Mouse (Mus musculus): ENCODE measurements around the gene Dennd6b. TPM values are rescaled to one million over a fixed set of nuclear protein-coding genes. Genes with fewer than 3 reads are reported as not detected.

Gene Dennd6b
- polyA plus RNA-seq, 1 experiment = 137 TPM

- Histone ChIP-seq H3K27ac (ENCODE audit: insufficient read depth, low read length) (peak overlapping the region; percentile 26; the same call in 1 of the 2 replicates), H3K4me3 (ENCODE audit: insufficient read depth, low read length) (no peak overlapping the region), H3K4me1 (ENCODE audit: control insufficient read depth, insufficient read depth, low read length) (peaks cover 5% of the 10 kb centered on the region; the same call in 1 of the 2 replicates)
- TF ChIP-seq POLR2A (IDR thresholded peaks at IDR 0.05; ENCODE audit: extremely low read depth, insufficient read depth, low read length) = no peak
- no peak for TF ChIP-seq CTCF (IDR thresholded peaks at IDR 0.05; ENCODE audit: extremely low read depth, insufficient read depth, low read length)
Observed at GRCm38 (mm10) chr15:89178260-89178860, 17.9 kb downstream of the Dennd6b start.

- Histone ChIP-seq H3K27ac (ENCODE audit: insufficient read depth, low read length) (0 out of 2 replicates have a peak overlapping the region, but pooled peaks have one; percentile 26), H3K4me1 (ENCODE audit: control insufficient read depth, insufficient read depth, low read length) (peaks cover 4% of the 10 kb centered on the region; the same call in 1 of the 2 replicates), H3K4me3 (ENCODE audit: insufficient read depth, low read length) (no peak overlapping the region)
- TF ChIP-seq POLR2A (IDR thresholded peaks at IDR 0.05; ENCODE audit: extremely low read depth, insufficient read depth, low read length) (no peak), CTCF (IDR thresholded peaks at IDR 0.05; ENCODE audit: extremely low read depth, insufficient read depth, low read length) (no peak)
Observed at GRCm38 (mm10) chr15:89177576-89178259, 18.6 kb downstream of the Dennd6b start.

- Histone ChIP-seq H3K27ac (ENCODE audit: insufficient read depth, low read length) (0 out of 2 replicates have a peak overlapping the region, but pooled peaks have one; percentile 11), H3K4me1 (ENCODE audit: control insufficient read depth, insufficient read depth, low read length) (peaks cover 5% of the 10 kb centered on the region; the same call in 1 of the 2 replicates), H3K4me3 (ENCODE audit: insufficient read depth, low read length) (no peak overlapping the region)
- TF ChIP-seq POLR2A (IDR thresholded peaks at IDR 0.05; ENCODE audit: extremely low read depth, insufficient read depth, low read length) (no peak), CTCF (IDR thresholded peaks at IDR 0.05; ENCODE audit: extremely low read depth, insufficient read depth, low read length) (no peak)
Observed at GRCm38 (mm10) chr15:89177121-89177520, 19.2 kb downstream of the Dennd6b start.

- Histone ChIP-seq H3K27ac (ENCODE audit: insufficient read depth, low read length) (no peak overlapping the region), H3K4me1 (ENCODE audit: control insufficient read depth, insufficient read depth, low read length) (peaks cover 5% of the 10 kb centered on the region; the same call in 1 of the 2 replicates), H3K4me3 (ENCODE audit: insufficient read depth, low read length) (no peak overlapping the region)
- TF ChIP-seq CTCF (IDR thresholded peaks at IDR 0.05; ENCODE audit: extremely low read depth, insufficient read depth, low read length) = no peak
- TF ChIP-seq POLR2A (IDR thresholded peaks at IDR 0.05; ENCODE audit: extremely low read depth, insufficient read depth, low read length) = no peak
Observed at GRCm38 (mm10) chr15:89175411-89176155, 20.7 kb downstream of the Dennd6b start.

- no peak for TF ChIP-seq CTCF (IDR thresholded peaks at IDR 0.05; ENCODE audit: extremely low read depth, insufficient read depth, low read length)
- TF ChIP-seq POLR2A (IDR thresholded peaks at IDR 0.05; ENCODE audit: extremely low read depth, insufficient read depth, low read length) = no peak
- Histone ChIP-seq H3K4me1 (ENCODE audit: control insufficient read depth, insufficient read depth, low read length) (peaks cover 10% of the 10 kb centered on the region), H3K4me3 (ENCODE audit: insufficient read depth, low read length) (no peak overlapping the region), H3K27ac (ENCODE audit: insufficient read depth, low read length) (no peak overlapping the region)
Observed at GRCm38 (mm10) chr15:89174889-89175339, 21.4 kb downstream of the Dennd6b start.

- TF ChIP-seq POLR2A (IDR thresholded peaks at IDR 0.05; ENCODE audit: extremely low read depth, insufficient read depth, low read length) (0 out of 2 replicates have a peak, but pooled peaks have one; percentile 15), CTCF (IDR thresholded peaks at IDR 0.05; ENCODE audit: extremely low read depth, insufficient read depth, low read length) (no peak)
- Histone ChIP-seq H3K27ac (ENCODE audit: insufficient read depth, low read length) (no peak overlapping the region), H3K4me1 (ENCODE audit: control insufficient read depth, insufficient read depth, low read length) (peaks cover 11% of the 10 kb centered on the region), H3K4me3 (ENCODE audit: insufficient read depth, low read length) (peak overlapping the region; percentile 33)
Observed at GRCm38 (mm10) chr15:89173906-89174214, 22.4 kb downstream of the Dennd6b start.

- no peak for TF ChIP-seq CTCF (IDR thresholded peaks at IDR 0.05; ENCODE audit: extremely low read depth, insufficient read depth, low read length)
- no peak for TF ChIP-seq POLR2A (IDR thresholded peaks at IDR 0.05; ENCODE audit: extremely low read depth, insufficient read depth, low read length)
- H3K27ac ChIP-seq (ENCODE audit: insufficient read depth, low read length) = peak overlapping the region; percentile 79
- H3K4me3 ChIP-seq (ENCODE audit: insufficient read depth, low read length) = peak overlapping the region; percentile 33
- peaks cover 11% of the 10 kb centered on the region for H3K4me1 ChIP-seq (ENCODE audit: control insufficient read depth, insufficient read depth, low read length)
Observed at GRCm38 (mm10) chr15:89173024-89173905, 23.0 kb downstream of the Dennd6b start.

GRCm38 (mm10) chr15:89172276-89172935, 23.9 kb downstream of the Dennd6b start:
- peaks cover 9% of the 10 kb centered on the region for H3K4me1 ChIP-seq (ENCODE audit: control insufficient read depth, insufficient read depth, low read length)

More at GRCm38 (mm10) chr15:89172276-89172935, 23.9 kb downstream of the Dennd6b start:
- TF ChIP-seq POLR2A (IDR thresholded peaks at IDR 0.05; ENCODE audit: extremely low read depth, insufficient read depth, low read length) (no peak), CTCF (IDR thresholded peaks at IDR 0.05; ENCODE audit: extremely low read depth, insufficient read depth, low read length) (no peak)
- Histone ChIP-seq H3K4me3 (ENCODE audit: insufficient read depth, low read length) (peak overlapping the region; percentile 33), H3K27ac (ENCODE audit: insufficient read depth, low read length) (peak overlapping the region; percentile 79; the same call in 1 of the 2 replicates)
